Mouse (Mus musculus) erythroblast, embryonic 14.5 days (primary cell): ENCODE data around the gene Zfp566. TPM values are rescaled to one million over a fixed set of nuclear protein-coding genes. Genes with fewer than 3 reads are reported as not detected.

Experiments
- H3K27me3 ChIP-seq: 2 replicates; pipeline ENCODE4 v1.6.1; 2012; ENCODE audit warnings: inconsistent platforms; ENCODE audit not compliant: control insufficient read depth
- H3K36me3 ChIP-seq: 2 replicates; pipeline ENCODE4 v1.6.1; 2012; ENCODE audit warnings: mild to moderate bottlenecking, inconsistent platforms; ENCODE audit not compliant: control insufficient read depth
- H3K4me1 ChIP-seq: 2 replicates; pipeline ENCODE4 v1.6.1; 2012; ENCODE audit warnings: inconsistent platforms; ENCODE audit not compliant: control insufficient read depth
- H3K4me3 ChIP-seq: replicated peaks from 2 replicates; pipeline ENCODE3; 2012; ENCODE audit warnings: moderate library complexity, mild to moderate bottlenecking, inconsistent platforms
- H3K9me3 ChIP-seq: 2 replicates; pipeline ENCODE4 v1.6.1; 2012; ENCODE audit warnings: low read length, inconsistent platforms, mixed read lengths; ENCODE audit not compliant: control insufficient read depth
- GATA1 ChIP-seq: IDR thresholded peaks from 2 replicates; pipeline ENCODE4 v1.6.1; 2012; ENCODE audit warnings: low read length, inconsistent platforms, mixed read lengths
- TAL1 ChIP-seq: IDR thresholded peaks from 3 replicates; pipeline ENCODE4 v1.6.1; 2012; ENCODE audit warnings: low read length, inconsistent platforms, mixed read lengths
- polyA plus RNA-seq: library from polyadenylated mRNA; stranded (reverse); fragments of >175 nt; gene quantifications from 2 replicates; pipeline ENCODE4 v1.2.3, GENCODE M21; 2012

The Zfp566 gene
- polyA plus RNA-seq, 1 experiment, result not detected

DNA sequence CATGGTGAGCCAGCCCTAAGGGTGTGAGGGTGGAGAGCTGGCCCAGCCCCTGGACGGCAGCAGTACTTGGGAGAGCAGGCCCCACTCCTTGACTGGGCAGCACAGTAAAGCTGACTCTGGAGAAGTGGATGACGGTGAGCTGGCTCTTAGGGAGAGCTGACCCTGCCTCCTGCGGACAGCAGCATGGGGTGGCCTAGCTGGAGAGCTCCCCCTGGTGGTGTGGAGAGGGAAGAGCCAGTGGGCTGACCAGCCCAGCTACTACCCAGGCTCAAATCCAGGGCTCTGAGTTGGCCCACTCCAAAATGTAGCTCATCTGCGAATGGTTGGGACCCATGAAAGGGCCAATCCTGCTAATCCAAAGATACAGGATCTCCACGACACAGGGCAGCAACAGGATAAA is 25.7 kb downstream of the Zfp566 start:
- no peak for TF ChIP-seq GATA1
- no peak for TF ChIP-seq TAL1
- Histone ChIP-seq H3K36me3 (peaks cover 15% of the 10 kb centered on the region), H3K4me3 (no peak overlapping the region)

DNA sequence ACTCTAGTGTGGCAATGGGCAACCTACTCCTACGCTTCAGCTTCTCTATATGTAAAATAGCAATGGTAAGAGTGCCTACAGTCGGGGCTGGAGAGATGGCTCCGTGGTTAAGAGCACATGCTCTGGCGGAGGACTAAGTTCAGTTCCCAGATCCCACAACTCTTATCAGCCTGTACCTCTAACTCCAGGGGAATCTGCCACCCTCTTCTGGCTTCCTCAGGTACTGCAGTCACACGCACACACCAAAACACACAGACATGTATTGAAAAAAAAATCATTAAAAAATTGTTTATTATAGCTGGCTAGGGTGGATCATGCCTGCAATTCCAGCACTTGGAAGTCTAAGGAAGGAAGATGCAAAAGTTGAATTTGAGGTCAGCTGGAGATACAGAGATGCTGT is 27.8 kb downstream of the Zfp566 start:
- no peak overlapping the region for H3K4me3 ChIP-seq
- no peaks in the 10 kb centered on the region for H3K27me3 ChIP-seq
- no peaks in the 10 kb centered on the region for H3K9me3 ChIP-seq
- H3K4me1 ChIP-seq, result no peaks in the 10 kb centered on the region
- peaks cover 15% of the 10 kb centered on the region for H3K36me3 ChIP-seq
- TF ChIP-seq TAL1, result no peak
- no peak for TF ChIP-seq GATA1

More for the DNA sequence above, 25.7 kb downstream of the Zfp566 start:
- Histone ChIP-seq H3K27me3 (no peaks in the 10 kb centered on the region), H3K9me3 (no peaks in the 10 kb centered on the region), H3K4me1 (no peaks in the 10 kb centered on the region)

DNA sequence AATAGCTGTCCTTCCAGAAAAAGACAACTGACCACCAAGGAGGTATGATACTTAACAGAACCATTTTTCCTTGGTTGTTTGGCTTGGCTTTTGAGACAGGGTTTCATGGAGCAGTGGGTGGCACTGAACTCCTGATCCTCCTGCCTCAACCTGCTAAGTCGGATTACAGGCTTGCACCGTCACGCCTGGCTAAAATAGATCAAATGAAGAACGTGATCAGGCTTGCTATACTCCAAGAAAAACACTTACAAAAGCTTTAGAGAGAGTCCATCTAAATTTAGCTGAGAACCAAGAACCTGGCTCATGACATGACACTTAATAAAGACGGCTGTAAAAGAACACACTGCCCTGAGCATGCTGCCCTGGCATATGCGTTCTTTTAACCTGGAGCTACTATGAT is 30.0 kb downstream of the Zfp566 start:
- H3K4me3 ChIP-seq, result no peak overlapping the region
- no peaks in the 10 kb centered on the region for H3K27me3 ChIP-seq
- no peaks in the 10 kb centered on the region for H3K9me3 ChIP-seq
- TF ChIP-seq GATA1 (no peak), TAL1 (no peak)
- H3K4me1 ChIP-seq, result no peaks in the 10 kb centered on the region
- H3K36me3 ChIP-seq, result peaks cover 24% of the 10 kb centered on the region

DNA sequence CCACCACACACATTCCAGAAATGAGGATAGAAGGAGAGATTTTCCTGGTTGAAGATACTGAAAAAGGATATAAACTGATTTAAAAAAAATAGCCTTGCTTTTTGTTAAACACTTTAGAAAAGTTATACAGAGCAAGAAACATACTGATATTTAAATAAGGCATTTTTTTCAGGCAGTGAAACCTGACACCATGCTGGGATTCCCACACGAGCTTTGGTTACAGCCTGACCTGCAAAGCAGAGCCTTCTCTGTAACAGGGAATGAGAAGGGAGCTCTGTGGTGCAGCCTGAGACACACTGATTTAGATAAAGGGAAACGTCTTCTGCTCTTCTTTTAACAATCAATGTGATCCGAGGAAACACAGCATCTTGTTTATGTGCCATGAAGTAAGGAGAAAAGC is 36.7 kb downstream of the Zfp566 start:
- H3K36me3 ChIP-seq, result peaks cover 12% of the 10 kb centered on the region
- no peaks in the 10 kb centered on the region for H3K9me3 ChIP-seq
- H3K4me3 ChIP-seq, result no peak overlapping the region
- TF ChIP-seq GATA1 (no peak), TAL1 (no peak)
- H3K27me3 ChIP-seq, result no peaks in the 10 kb centered on the region
- peaks cover 13% of the 10 kb centered on the region for H3K4me1 ChIP-seq

DNA sequence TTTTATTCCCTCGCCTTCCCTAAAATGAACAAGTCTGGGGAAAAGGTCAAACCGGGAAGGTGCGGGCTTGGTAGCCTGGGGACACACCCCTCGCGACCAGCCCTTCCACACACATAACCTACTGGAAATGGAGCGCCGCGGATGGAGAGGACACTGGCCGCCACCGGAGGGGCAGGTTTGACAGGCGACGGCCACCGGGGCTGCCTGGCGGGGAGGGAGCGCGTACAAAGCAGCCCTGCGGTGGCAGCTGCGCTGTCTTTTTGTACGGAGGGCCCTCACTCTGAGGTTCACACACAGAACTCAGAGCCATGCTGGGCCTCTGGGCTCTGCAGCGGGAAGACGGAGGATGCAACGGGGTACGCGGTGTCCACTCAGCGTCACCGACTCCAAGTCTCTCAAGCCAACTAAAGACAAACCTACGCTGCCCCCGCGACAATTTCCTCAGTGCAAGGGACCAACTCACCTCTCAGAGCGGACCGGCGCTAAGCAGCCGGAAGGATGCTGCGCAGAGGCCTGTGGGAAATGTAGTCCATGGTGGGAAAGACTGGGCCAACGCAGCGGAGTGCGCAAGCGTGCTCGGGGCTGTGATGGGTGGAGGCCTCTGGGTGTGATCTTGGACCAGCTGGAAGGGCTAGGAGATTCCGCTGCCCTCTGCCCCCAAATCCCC is 39.3 kb downstream of the Zfp566 start, which contains the start of gene Zfp14:
TSS of gene Zfp14 (minus strand) at position 499 of the 667 bp plus-strand sequence.
- TF ChIP-seq TAL1, result no peak
- no peak for TF ChIP-seq GATA1
- Histone ChIP-seq H3K4me3 (peak within 1 kb of the TSS; percentile 63), H3K4me1 (peaks cover 13% of the 10 kb centered on the region), H3K27me3 (no peaks in the 10 kb centered on the region), H3K9me3 (no peaks in the 10 kb centered on the region), H3K36me3 (peaks cover 2% of the 10 kb centered on the region; the same call in 1 of the 2 replicates)

DNA sequence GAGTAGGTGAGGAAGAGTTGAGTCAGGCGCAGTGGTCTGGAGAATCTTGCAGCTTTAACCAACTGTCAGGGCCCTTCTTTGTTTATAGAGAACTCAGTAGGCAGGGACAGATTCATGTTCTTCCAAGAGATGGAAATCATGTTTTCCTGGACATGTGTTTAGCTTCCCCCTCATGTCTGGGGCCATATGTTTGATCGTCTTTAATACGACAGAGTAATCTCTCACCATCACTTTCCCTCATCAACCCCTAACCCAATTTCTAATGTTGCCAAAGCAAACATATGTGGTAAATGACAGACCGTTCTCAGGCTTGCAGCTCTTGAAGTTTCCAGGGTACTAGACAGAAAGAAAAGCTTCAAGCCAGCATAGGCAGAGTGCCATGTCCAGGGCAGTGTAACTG is 42.2 kb downstream of the Zfp566 start:
- Histone ChIP-seq H3K36me3 (no peaks in the 10 kb centered on the region), H3K27me3 (no peaks in the 10 kb centered on the region), H3K4me1 (peaks cover 13% of the 10 kb centered on the region), H3K9me3 (no peaks in the 10 kb centered on the region), H3K4me3 (no peak overlapping the region)
- TF ChIP-seq GATA1, result no peak
- no peak for TF ChIP-seq TAL1

DNA sequence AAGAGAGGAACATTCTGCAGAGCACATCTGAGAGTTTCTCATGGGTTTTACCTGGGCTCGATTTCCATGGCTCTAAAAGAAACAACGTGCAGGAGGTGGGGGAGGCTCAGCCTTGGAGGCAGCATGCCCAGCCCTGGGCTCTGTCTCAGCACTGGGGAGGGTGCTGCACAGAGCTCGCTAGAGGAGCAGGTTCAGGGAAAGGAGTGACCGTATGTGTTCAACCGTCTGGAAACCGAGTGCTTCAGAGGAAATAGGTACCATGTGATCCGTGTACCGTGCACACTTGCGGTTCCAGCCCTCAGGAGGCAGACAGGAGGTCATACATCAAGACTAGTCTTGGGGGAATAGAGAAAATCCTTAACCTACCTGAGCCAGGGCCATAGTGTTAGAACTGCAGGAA is 46.0 kb downstream of the Zfp566 start:
- TF ChIP-seq GATA1 (no peak), TAL1 (no peak)
- Histone ChIP-seq H3K27me3 (no peaks in the 10 kb centered on the region), H3K9me3 (no peaks in the 10 kb centered on the region), H3K4me3 (no peak overlapping the region), H3K36me3 (no peaks in the 10 kb centered on the region), H3K4me1 (no peaks in the 10 kb centered on the region)

DNA sequence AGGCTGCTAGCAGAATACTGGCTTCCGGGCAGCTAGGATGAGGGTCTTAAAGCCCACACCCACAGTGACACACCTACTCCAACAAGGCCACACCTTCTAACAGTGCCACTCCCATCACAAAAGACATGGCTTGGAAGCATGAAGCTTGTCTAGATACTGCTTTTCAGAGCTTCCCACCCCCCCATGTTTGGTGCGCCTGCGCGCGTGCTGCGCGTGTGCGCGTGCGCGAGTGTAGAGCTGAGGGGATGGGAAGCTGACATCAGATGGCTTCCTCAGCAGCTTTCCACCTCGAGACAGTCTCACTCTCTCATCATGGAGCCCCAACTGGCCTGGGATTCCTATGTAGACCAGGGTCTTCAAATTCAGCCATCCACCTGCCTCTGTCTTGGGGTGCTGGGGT is 56.0 kb downstream of the Zfp566 start:
- H3K9me3 ChIP-seq, result peaks cover 2% of the 10 kb centered on the region; the same call in 1 of the 2 replicates
- H3K36me3 ChIP-seq, result no peaks in the 10 kb centered on the region; the same call in 1 of the 2 replicates
- H3K27me3 ChIP-seq, result no peaks in the 10 kb centered on the region
- H3K4me1 ChIP-seq, result peaks cover 13% of the 10 kb centered on the region
- no peak overlapping the region for H3K4me3 ChIP-seq
- no peak for TF ChIP-seq TAL1

DNA sequence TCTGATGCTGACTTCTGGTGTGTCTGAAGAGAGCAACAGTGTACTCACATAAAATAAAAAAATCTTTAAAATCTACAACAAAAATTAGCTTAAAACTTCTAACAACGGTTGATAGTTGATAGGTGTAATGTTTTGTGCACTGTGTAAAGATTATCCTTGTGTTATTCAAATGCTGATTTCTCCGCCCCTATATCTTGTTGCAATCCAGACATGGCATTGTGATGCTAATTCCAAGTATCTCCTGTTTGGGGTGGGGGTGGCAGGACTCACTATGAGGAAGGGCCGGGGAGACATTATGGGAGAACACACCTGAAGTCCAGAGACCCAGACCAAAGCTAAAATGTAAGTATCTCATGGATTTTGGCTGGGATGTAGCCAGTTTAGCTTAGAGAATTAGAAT is 58.9 kb downstream of the Zfp566 start:
- Histone ChIP-seq H3K36me3 (peaks cover 7% of the 10 kb centered on the region), H3K4me3 (no peak overlapping the region), H3K4me1 (peaks cover 14% of the 10 kb centered on the region), H3K9me3 (peaks cover 2% of the 10 kb centered on the region; the same call in 1 of the 2 replicates), H3K27me3 (no peaks in the 10 kb centered on the region)
- TF ChIP-seq GATA1 (no peak), TAL1 (no peak)

DNA sequence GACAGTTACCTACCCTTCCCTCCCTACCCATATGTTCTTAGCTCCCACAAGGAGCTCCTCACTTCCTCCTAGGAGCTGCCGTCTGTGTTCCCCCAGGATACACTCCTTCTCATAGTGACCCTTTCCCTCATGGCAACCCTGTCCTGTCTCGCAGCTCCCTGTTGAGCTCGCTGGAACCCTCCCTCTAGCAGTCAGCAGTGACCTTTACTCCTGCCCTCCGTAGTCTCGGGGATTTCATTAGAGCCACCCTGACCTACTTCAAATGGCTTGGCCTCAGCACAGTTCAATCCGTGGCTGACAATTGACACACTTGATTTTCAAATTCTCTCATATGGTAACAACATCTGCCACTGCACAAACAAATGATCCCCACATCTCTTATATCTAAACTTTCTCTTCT is 59.6 kb downstream of the Zfp566 start:
- no peak for TF ChIP-seq TAL1
- Histone ChIP-seq H3K36me3 (peaks cover 12% of the 10 kb centered on the region), H3K27me3 (no peaks in the 10 kb centered on the region), H3K9me3 (peaks cover 2% of the 10 kb centered on the region; the same call in 1 of the 2 replicates), H3K4me3 (no peak overlapping the region), H3K4me1 (peaks cover 20% of the 10 kb centered on the region)
